Mouse (Mus musculus): ENCODE data around the gene Tecrl.

Gene Tecrl

GRCm38 (mm10) chr5:83354846-83355561, at the start of gene Tecrl:
Gene Tecrl, minus strand, starts transcription at chr5:83355195.
- DNase-seq (ENCODE audit: low spot score), result no peak

- no peak for DNase-seq (ENCODE audit: low spot score)
Observed at GRCm38 (mm10) chr5:83385021-83385420, 30.0 kb upstream of the Tecrl start.

- DNase-seq (ENCODE audit: low spot score), result no peak
Observed at GRCm38 (mm10) chr5:83351615-83352014, 3.4 kb downstream of the Tecrl start.

- DNase-seq (ENCODE audit: low spot score), result no peak
Observed at GRCm38 (mm10) chr5:83339144-83339543, 15.9 kb downstream of the Tecrl start.

- no peak for DNase-seq (ENCODE audit: low spot score)
Observed at GRCm38 (mm10) chr5:83267148-83267776, 87.7 kb downstream of the Tecrl start.

GRCm38 (mm10) chr5:83260059-83260458, 94.9 kb downstream of the Tecrl start:
- DNase-seq (ENCODE audit: low spot score), result no peak

GRCm38 (mm10) chr5:83254141-83254540, 100.9 kb downstream of the Tecrl start:
- no peak for DNase-seq (ENCODE audit: low spot score)

- DNase-seq (ENCODE audit: low spot score), result no peak
Observed at GRCm38 (mm10) chr5:83238848-83239452, 116.0 kb downstream of the Tecrl start.
